Mouse (Mus musculus): ENCODE data around the gene Mrtfb. TPM values are rescaled to one million over a fixed set of nuclear protein-coding genes. Genes with fewer than 3 reads are reported as not detected.

The Mrtfb gene
- total RNA-seq, 2 experiments from 2014 or later, result 17.8 to 23.0 TPM

GRCm38 (mm10) chr16:13351268-13351667 lies 95.0 kb downstream of the Mrtfb start:
- DNase-seq, result peak in 1 of 2 experiments; percentile 50

DNA sequence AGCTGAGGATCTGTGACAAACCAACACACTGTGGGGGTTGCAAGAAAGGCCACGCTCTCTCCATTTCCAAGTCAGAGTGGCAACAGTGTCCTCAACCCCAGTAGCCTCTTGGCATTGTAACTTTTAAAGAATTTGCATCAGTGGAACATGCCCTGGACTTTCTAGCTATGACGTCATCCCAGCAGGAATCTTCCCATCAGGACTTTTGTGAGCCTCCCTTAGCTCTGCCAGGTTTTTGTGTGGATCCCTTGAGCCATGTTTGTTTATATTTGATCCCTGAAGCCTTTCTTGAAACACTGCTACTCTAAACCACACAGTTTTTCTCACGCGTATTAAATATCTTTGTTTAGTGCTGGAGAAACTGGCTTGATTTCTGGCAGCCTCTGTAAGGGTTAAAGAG lies 97.6 kb downstream of the Mrtfb start:
- DNase-seq, result no peak

- no peak for DNase-seq
Observed at GRCm38 (mm10) chr16:13354431-13354830, 98.2 kb downstream of the Mrtfb start.

GRCm38 (mm10) chr16:13357806-13358679 lies 101.8 kb downstream of the Mrtfb start:
- DNase-seq, result peak; percentile 81 to 85

GRCm38 (mm10) chr16:13358741-13359140 lies 102.5 kb downstream of the Mrtfb start:
- peak in 1 of 2 experiments; percentile 20 for DNase-seq

GRCm38 (mm10) chr16:13359405-13359858 lies 103.2 kb downstream of the Mrtfb start:
- DNase-seq, result peak; percentile 42 to 51

GRCm38 (mm10) chr16:13360208-13360607 lies 103.9 kb downstream of the Mrtfb start:
- DNase-seq, result no peak

- DNase-seq, result no peak
Observed at GRCm38 (mm10) chr16:13360835-13361234, 104.6 kb downstream of the Mrtfb start.

- DNase-seq, result no peak
Observed at GRCm38 (mm10) chr16:13363141-13363540, 106.9 kb downstream of the Mrtfb start.

DNA sequence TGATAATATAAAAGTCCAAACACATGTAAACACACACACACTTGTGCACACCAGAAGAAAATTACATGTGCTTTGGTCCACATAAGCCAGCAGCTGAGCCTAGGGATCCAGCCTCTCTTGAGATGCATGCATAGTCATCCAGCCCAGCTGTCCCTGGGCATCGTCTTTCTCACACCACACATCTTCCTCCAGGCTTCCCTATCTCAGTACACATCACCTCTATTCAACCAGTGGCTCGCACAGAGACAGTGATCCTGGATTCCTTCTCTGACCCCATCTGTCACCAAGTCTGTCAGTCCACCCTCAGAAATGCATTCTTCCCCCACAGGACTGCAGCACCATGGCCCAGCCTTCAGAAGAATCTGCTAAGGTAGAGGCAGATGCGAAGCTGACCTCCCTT lies 107.9 kb downstream of the Mrtfb start:
- no peak for DNase-seq

DNA sequence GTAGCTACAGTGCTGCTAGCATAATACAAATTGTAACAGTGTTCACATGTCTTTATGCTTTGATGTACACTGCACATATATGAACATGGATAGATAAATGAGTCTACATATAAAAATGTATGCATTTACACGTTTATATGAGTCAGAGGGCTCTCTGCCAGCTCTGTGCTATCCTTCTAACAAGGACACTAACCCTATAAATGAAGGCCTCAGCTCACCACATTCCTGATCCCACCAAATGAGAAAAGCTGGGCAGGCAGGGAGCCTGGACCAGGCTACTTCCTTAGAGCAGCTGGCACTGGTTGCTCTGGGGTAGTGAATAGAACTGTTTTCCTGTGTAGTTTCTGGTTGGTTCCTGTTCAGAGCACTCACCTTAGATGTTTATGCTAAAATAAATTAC lies 110.0 kb downstream of the Mrtfb start:
- no peak for DNase-seq

DNA sequence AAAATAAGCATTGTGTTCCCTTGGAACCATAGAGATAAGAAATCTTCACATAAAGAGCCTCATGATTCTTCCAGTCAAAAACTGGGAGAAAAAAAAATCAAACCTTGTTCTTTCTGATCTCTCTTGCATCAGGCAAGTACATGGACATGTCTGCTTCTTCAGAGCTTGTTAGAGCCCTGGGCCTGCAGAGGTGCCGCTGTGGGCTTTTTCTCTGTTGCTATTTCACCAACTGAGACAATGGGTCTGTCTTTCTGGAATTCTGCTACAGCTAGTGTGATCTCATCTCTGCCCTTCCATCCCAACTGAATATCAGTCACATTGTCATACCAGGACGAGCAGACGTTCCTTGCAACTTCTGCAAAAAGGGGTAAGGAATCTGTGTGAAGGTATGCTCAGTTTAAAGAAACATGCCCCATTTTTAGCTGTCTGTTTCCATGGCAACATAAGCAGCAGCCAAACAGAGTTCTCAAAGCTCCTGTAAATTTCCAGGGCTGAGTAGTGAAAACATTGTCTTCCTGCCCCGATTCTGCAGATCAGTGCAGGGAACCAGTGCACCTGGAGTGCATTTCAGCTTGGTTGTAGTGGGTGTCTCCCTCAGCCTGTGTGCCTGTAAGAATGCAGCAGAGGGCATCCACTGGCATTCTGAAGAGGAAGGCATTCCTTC lies 110.7 kb downstream of the Mrtfb start:
- peak in 1 of 2 experiments; percentile 31 for DNase-seq

DNA sequence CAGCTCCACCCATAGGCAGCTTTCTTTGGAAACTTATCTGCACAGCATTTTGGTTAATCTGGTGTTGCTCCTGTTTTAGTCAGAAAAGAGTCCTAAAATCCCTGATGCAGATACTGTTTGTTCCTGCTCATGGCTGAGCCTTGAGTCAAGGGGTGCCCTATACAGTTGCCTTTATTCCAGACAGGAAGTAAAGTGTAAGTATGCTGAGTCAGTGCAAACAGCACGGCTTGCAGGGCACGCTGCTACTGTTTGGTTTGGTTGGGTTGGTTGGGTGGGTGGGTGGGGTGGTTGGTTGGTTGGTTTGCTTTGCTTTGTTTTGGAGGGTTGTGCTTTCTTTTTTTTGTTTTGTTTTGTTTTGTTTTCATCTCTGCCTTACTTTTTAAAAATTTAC lies 111.2 kb downstream of the Mrtfb start:
- no peak for DNase-seq

DNA sequence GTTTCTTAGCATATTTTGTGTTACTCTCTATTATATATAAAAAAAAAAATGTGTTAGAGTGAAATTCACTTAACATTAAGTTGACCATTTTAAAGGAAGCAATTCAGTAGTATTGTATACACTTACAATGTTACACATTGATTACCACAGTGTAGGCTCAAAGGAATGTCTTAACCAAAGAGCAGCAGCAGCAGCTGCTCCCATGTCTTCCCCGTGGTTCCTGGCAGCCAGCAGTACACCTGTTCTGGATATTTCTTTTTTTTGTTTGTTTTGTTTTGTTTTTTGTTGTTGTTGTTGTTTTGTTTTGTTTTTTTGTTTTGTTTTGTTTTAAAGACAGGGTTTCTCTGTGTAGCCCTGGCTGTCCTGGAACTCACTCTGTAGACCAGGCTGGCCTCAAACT lies 112.4 kb downstream of the Mrtfb start:
- DNase-seq, result no peak

DNA sequence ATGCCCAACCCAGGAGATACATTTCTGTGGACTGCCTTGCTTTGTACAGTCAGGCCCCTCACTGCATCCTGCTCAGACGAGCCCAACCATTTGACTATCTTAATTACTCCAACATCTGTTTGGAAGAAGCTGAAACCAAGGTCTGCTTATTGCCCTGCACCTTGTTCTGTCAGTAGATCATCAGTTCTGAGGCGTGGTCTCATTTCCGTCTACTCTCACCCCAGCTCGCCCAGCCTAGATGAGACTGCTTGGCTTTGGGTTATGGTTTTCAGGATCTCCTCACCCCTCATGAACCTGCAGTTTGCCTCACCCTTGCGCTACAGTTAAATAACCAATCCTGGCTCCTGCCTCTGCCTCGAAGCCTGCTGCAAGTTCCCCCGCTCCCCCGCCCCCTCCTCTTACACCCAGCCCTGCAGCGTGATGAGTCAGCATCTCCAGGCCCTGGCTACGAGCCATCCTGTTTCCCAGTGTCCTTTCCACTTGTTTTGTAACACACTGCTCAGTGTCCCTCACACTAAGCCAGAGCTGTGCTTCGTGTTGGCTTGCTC lies 115.5 kb downstream of the Mrtfb start:
- peak; percentile 91 to 95 for DNase-seq

- DNase-seq, result no peak
Observed at GRCm38 (mm10) chr16:13372899-13373533, 116.7 kb downstream of the Mrtfb start.

GRCm38 (mm10) chr16:13376947-13377486 lies 120.7 kb downstream of the Mrtfb start:
- DNase-seq, result no peak

GRCm38 (mm10) chr16:13378157-13378556 lies 121.9 kb downstream of the Mrtfb start:
- peak; percentile 40 to 82 for DNase-seq

DNA sequence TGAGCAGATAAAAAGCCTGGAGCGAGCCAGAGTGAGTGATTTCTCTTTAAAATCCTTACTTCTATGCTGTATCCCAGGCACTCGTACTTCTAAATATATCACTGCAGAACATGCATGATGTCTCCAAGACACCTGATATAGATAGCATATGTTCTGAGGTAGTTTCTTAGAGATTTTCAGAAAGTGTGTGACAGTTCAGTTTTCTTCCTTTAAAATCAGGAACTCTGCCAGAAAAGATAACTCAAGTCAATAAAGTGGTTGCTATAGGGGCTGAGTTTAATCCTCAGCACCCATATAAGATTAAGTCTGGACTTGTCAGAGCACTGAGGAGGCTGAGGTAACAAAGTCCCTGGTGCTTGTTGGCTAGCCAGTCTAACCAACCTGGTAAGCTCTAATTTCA lies 123.6 kb downstream of the Mrtfb start:
- no peak for DNase-seq

DNA sequence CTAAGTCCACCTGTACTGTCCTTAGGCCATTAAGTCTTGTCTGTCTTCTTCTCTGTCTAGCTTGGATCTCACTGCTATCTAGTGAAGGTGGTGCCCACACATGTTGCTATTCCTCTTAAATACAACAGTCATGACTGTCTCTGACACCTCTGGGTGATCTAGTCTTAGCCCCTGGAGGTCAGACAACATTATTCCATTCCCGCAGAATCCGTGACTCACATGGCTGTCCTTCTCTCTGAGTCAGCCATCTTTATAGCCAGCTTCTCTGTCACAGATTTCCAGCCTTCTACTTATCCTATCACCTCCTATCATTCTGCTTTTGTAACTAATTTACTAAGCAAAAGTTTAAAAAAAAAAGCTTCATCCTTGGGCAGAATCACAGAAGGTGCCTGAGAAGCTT lies 125.5 kb downstream of the Mrtfb start:
- DNase-seq, result no peak

- no peak for DNase-seq
Observed at GRCm38 (mm10) chr16:13387306-13387705, 131.0 kb downstream of the Mrtfb start.

DNA sequence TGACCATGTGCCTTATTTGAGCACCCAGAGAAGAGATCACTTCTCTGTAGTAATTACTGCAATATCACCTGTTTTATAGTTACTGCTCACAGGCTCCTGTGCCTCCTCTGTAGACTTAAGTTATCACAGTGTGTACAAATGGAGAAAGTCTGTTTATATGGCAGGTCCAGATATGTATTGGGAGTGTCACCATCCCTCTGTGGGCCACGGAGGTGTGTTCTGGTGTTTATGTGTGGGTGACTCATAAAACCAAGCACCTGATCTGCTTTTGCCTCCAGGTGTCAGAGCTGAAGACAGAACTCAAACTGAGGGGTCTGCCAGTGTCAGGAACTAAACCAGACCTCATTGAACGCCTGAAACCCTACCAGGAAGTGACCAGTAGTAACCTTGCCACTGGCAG lies 144.1 kb downstream of the Mrtfb start:
- DNase-seq, result no peak

All from heart, adult 18-20 months (tissue).